Mouse (Mus musculus) heart, adult 2 months (tissue): ENCODE data around the gene Dnajc22. TPM values are rescaled to one million over a fixed set of nuclear protein-coding genes. Genes with fewer than 3 reads are reported as not detected.
"Not testable (repeated sequence)": the region's sequence is repeated elsewhere in the genome, so short reads cannot be mapped to it uniquely, and the experiment has no call there.

Experiments
- DNase-seq, 2 experiments: peaks; one replicate each; pipeline ENCODE4 v3.0.0; 2021
- H3K27ac ChIP-seq: fragments of 200-600 bp; 2 replicates; pipeline ENCODE4 v1.8.1; 2022
- H3K27me3 ChIP-seq: fragments of 200-500 bp; 2 replicates; pipeline ENCODE4 v1.6.1; 2012; ENCODE audit warnings: mild to moderate bottlenecking, low read length, inconsistent platforms, mixed read lengths; ENCODE audit not compliant: control insufficient read depth, insufficient read depth
- H3K36me3 ChIP-seq: fragments of 200-500 bp; 2 replicates; pipeline ENCODE4 v1.6.1; 2012; ENCODE audit warnings: low read length, inconsistent platforms; ENCODE audit not compliant: control insufficient read depth, insufficient read depth
- H3K4me1 ChIP-seq: fragments of 200-500 bp; 2 replicates; pipeline ENCODE4 v1.6.1; 2011; ENCODE audit warnings: low read length; ENCODE audit not compliant: control insufficient read depth, insufficient read depth
- H3K4me3 ChIP-seq: fragments of 200-600 bp; 2 replicates; pipeline ENCODE4 v1.8.1; 2022
- H3K79me2 ChIP-seq: fragments of 200-500 bp; replicated peaks from 2 replicates; pipeline ENCODE4 v1.6.1; 2012; ENCODE audit warnings: mild to moderate bottlenecking, inconsistent platforms, low read length, moderate library complexity, mixed read lengths; ENCODE audit not compliant: control insufficient read depth, insufficient read depth
- H3K9ac ChIP-seq: fragments of 200-500 bp; 2 replicates; pipeline ENCODE4 v1.6.1; 2012; ENCODE audit warnings: low read depth, mild to moderate bottlenecking, control low read depth, inconsistent platforms, low read length, mixed read lengths
- CTCF ChIP-seq: fragments of 200-600 bp; IDR thresholded peaks from 2 replicates; pipeline ENCODE4 v1.8.1; 2022; ENCODE audit warnings: antibody characterized with exemption, mild to moderate bottlenecking, moderate library complexity
- EP300 ChIP-seq: fragments of 200-500 bp; IDR thresholded peaks from 2 replicates; pipeline ENCODE4 v1.6.1; 2011; ENCODE audit warnings: low read depth, low read length, control low read depth; ENCODE audit not compliant: insufficient read depth
- POLR2A ChIP-seq: fragments of 200-500 bp; IDR thresholded peaks from 2 replicates; pipeline ENCODE4 v1.6.1; 2011; ENCODE audit warnings: mild to moderate bottlenecking, low read depth, low read length, control low read depth; ENCODE audit not compliant: insufficient read depth
- WGBS: fragments of 180-500 bp; shearing (Covaris S2); methylation state at CpG from one replicate; pipeline ENCODE4 v1.1.7; 2018; 5-methylcytosine and 5-hydroxymethylcytosine counted together
- intact Hi-C: fragments of 180-260 bp; cut with DNase I; formaldehyde crosslinking; loops from one replicate; pipeline ENCODE4 v1.15.1; 2025
- polyA plus RNA-seq: library from polyadenylated mRNA; depleted of rRNA; stranded (reverse); fragments of >200 nt; gene quantifications from 2 replicates; pipeline ENCODE4 v1.2.3, GENCODE M21; 2012
- total RNA-seq, 2 experiments: library from RNA; stranded (reverse); gene quantifications; 2 replicates each; pipeline ENCODE4 v1.2.3; 2021

Dnajc22 gene
- total and polyA plus RNA-seq, 3 experiments, result 0.18 to 0.57 (median 0.44) TPM

- intact Hi-C loops, result loop anchor here (10.0 kb wide), 1 partner anchor 209 kb away; no protein-coding TSS in a partner anchor
Observed at GRCm38 (mm10) chr15:99055511-99055961, 37.4 kb upstream of the Dnajc22 start.

GRCm38 (mm10) chr15:99056332-99056731 lies 36.6 kb upstream of the Dnajc22 start:
- Histone ChIP-seq H3K27me3 (peaks cover 21% of the 10 kb centered on the region), H3K27ac (no peak overlapping the region), H3K9ac (no peak overlapping the region), H3K4me3 (no peak overlapping the region), H3K4me1 (no peaks in the 10 kb centered on the region), H3K36me3 (no peaks in the 10 kb centered on the region), H3K79me2 (no peaks in the 10 kb centered on the region)
- intact Hi-C loops, result loop anchor here (10.0 kb wide), 1 partner anchor 208 kb away; no protein-coding TSS in a partner anchor
- WGBS, result 7% methylated on average over 14 of the region's 14 CpGs
- DNase-seq, result no peak
- TF ChIP-seq CTCF, result peak; percentile 77
- no peak for TF ChIP-seq POLR2A
- TF ChIP-seq EP300, result no peak

More at GRCm38 (mm10) chr15:99055511-99055961, 37.4 kb upstream of the Dnajc22 start:
- Histone ChIP-seq H3K4me3 (peak overlapping the region; percentile 38), H3K27ac (no peak overlapping the region), H3K79me2 (no peaks in the 10 kb centered on the region), H3K27me3 (peaks cover 21% of the 10 kb centered on the region), H3K36me3 (no peaks in the 10 kb centered on the region), H3K9ac (peak overlapping the region; percentile 28), H3K4me1 (no peaks in the 10 kb centered on the region)
- TF ChIP-seq POLR2A, result no peak
- no peak for TF ChIP-seq CTCF
- TF ChIP-seq EP300, result no peak
- 2% methylated on average over 37 of the region's 37 CpGs for WGBS
- peak; percentile 37 to 51 for DNase-seq

- no peaks in the 10 kb centered on the region for H3K36me3 ChIP-seq
- H3K27ac ChIP-seq, result no peak overlapping the region
- H3K4me1 ChIP-seq, result no peaks in the 10 kb centered on the region
- H3K9ac ChIP-seq, result no peak overlapping the region
- 0 out of 2 replicates have a peak, but pooled peaks cover 2% of the 10 kb centered on the region for H3K27me3 ChIP-seq
- TF ChIP-seq CTCF, result no peak
- TF ChIP-seq EP300, result no peak
- no peak for TF ChIP-seq POLR2A
- H3K79me2 ChIP-seq, result no peaks in the 10 kb centered on the region
- no peak for DNase-seq
- WGBS, result 66% methylated on average over 12 of the region's 12 CpGs
- no peak overlapping the region for H3K4me3 ChIP-seq
- intact Hi-C loops, result no loop called here
Observed at GRCm38 (mm10) chr15:99065557-99066165, 27.3 kb upstream of the Dnajc22 start.

DNA sequence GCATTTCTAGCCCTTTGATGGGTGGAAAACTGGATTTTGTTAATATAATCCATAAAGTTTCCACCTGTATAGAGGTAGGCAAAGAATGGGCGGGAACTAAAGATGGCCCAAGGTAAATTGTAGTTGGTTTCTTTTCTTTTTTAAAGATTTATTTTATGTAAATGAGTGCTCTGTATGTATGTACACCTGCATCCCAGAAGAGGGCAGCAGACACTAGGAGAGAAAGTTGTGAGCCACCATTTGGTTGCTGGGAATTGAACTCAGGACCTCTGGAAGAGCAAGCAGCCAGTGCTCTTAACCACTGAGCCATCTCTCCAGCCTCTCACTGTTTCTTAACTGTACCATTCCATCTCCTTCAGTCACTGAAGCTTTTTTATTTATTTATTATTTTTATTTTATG lies 21.0 kb upstream of the Dnajc22 start:
- H3K4me3 ChIP-seq, result no peak overlapping the region
- H3K27me3 ChIP-seq, result no peaks in the 10 kb centered on the region
- intact Hi-C loops, result no loop called here
- no peak overlapping the region for H3K27ac ChIP-seq
- 88% methylated on average over 1 of the region's 1 CpGs for WGBS
- H3K4me1 ChIP-seq, result peaks cover 2% of the 10 kb centered on the region
- TF ChIP-seq CTCF (peak; percentile 32), POLR2A (no peak), EP300 (no peak)
- H3K36me3 ChIP-seq, result no peaks in the 10 kb centered on the region
- H3K79me2 ChIP-seq, result no peaks in the 10 kb centered on the region
- no peak overlapping the region for H3K9ac ChIP-seq
- no peak for DNase-seq

GRCm38 (mm10) chr15:99074019-99074599 lies 18.9 kb upstream of the Dnajc22 start, which contains the start of gene Troap:
Gene Troap (plus strand): TSS chr15:99074575.
- intact Hi-C loops, result no loop called here
- Histone ChIP-seq H3K79me2 (no peaks in the 10 kb centered on the region), H3K9ac (peak within 1 kb of the TSS; percentile 64), H3K27ac (peak within 1 kb of the TSS; percentile 86), H3K4me3 (peak within 1 kb of the TSS; percentile 77), H3K36me3 (no peaks in the 10 kb centered on the region), H3K27me3 (no peaks in the 10 kb centered on the region), H3K4me1 (peaks cover 2% of the 10 kb centered on the region)
- no peak for TF ChIP-seq EP300
- TF ChIP-seq CTCF, result no peak
- no peak for TF ChIP-seq POLR2A
- no peak for DNase-seq
- WGBS, result 13% methylated on average over 9 of the region's 9 CpGs

GRCm38 (mm10) chr15:99074600-99075333 lies 18.2 kb upstream of the Dnajc22 start:
- under 1% methylated on average over 44 of the region's 44 CpGs for WGBS
- no peaks in the 10 kb centered on the region for H3K79me2 ChIP-seq

GRCm38 (mm10) chr15:99076011-99076410 lies 17.0 kb upstream of the Dnajc22 start:
- H3K36me3 ChIP-seq, H3K27ac ChIP-seq, DNase-seq, H3K79me2 ChIP-seq, H3K9ac ChIP-seq, H3K4me1 ChIP-seq, H3K4me3 ChIP-seq, intact Hi-C loops, H3K27me3 ChIP-seq: not testable (repeated sequence)
- 97% methylated on average over 3 of the region's 3 CpGs for WGBS

More at GRCm38 (mm10) chr15:99074600-99075333, 18.2 kb upstream of the Dnajc22 start:
- intact Hi-C loops, result no loop called here
- peak overlapping the region; percentile 77 for H3K4me3 ChIP-seq
- DNase-seq, result peak; percentile 97 to 98
- no peaks in the 10 kb centered on the region for H3K36me3 ChIP-seq
- peaks cover 2% of the 10 kb centered on the region for H3K4me1 ChIP-seq
- TF ChIP-seq EP300, result 0 out of 2 replicates have a peak, but pooled peaks have one; percentile 30
- peak; percentile 90 for TF ChIP-seq POLR2A
- no peak for TF ChIP-seq CTCF
- H3K27ac ChIP-seq, result peak overlapping the region; percentile 86
- peak overlapping the region; percentile 64 for H3K9ac ChIP-seq
- no peaks in the 10 kb centered on the region for H3K27me3 ChIP-seq
